Mouse (Mus musculus): Measurements from ENCODE around the gene Rtp3.

DNA sequence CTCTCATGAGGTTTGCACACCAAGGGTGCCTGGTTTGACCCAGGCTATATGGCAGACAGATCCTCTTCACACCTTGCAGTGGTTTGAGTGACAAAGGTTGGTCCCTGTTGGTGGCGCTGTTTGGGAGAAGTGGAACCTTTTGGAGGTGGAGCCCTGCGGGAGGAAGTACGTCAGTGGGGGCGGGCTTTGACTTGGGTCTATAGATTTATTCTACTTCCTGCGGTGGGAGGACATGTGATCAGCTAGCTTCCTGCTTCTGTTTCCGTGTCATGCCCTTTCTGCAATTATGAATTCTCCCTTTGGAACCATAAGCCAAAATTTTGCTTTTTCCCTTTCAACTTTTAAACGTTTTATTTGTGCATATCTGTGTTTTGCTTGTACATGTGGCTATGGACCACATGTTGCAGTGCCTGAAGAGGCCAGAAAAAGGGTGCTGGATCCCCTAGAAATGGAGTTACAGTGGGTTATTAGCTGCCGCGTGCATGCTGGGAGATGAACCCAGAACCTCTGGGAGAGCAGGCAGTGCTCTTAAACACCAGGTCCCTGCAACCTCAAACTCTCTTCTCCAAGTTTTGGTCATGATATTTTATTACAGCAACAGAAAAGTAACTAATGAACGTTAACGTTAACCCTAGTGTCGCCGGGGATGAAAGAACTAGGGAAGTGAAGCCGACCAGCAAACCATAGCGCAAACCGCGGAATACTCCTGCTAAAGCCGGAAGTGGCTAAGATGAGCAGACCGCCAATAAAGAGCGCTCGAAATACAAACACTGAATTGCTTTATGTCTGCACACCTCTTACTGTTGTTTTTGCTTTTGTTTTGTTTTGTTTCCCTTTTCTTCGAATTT lies 25.1 kb downstream of the Rtp3 start:
- TF ChIP-seq CTCF (IDR thresholded peaks at IDR 0.05) (no peak), EP300 (IDR thresholded peaks at IDR 0.05) (no peak)

Data from lung, postnatal 0 days (tissue).